Comparison of ENCODE assay signal across 8 mouse cellular contexts in genomic region chr12:86823488-86823854, GRCm38 (mm10).
DNase-seq lines count a peak whose midpoint lies in the region; ATAC-seq and TF ChIP-seq lines count a peak whose summit lies in the region.

No protein-coding gene starts in this region.

- TF ChIP-seq EP300 in CH12.LX (IDR thresholded peaks at IDR 0.05; ENCODE audit: low read length) = no peak
- TF ChIP-seq EP300 in liver, embryonic 14.5 days (IDR thresholded peaks at IDR 0.05; ENCODE audit: low read depth) = no peak

- peak overlapping the region; percentile 69 for H3K9ac ChIP-seq in heart, embryonic 11.5 days (ENCODE audit: low read depth, low read length)
- peak overlapping the region; percentile 80 for H3K9ac ChIP-seq in CH12.LX (ENCODE audit: insufficient read depth, low read depth)
- peak overlapping the region; percentile 57 for H3K9ac ChIP-seq in forebrain, embryonic 14.5 days (ENCODE audit: low read length)
- H3K9ac ChIP-seq in liver, embryonic 14.5 days (replicated peaks) = peak overlapping the region; percentile 36; the same call in 1 of the 2 replicates

- WGBS in heart, embryonic 11.5 days (ENCODE audit: insufficient replicate concordance) = 67% methylated on average over 4 of the region's 4 CpGs
- 17% methylated on average over 4 of the region's 4 CpGs for WGBS in forebrain, embryonic 14.5 days
- 80% methylated on average over 4 of the region's 4 CpGs for WGBS in liver, embryonic 14.5 days (ENCODE audit: insufficient replicate concordance)

- no peak for ATAC-seq in heart, embryonic 11.5 days (replicated peaks; ENCODE audit: insufficient number of reproducible peaks, low FRiP score, low TSS enrichment)
- no peak for ATAC-seq in forebrain, embryonic 14.5 days
- no peak for ATAC-seq in liver, embryonic 14.5 days (ENCODE audit: insufficient read depth)

- in situ Hi-C loops in CH12.LX (cut with MboI; ENCODE audit: low pct_ligation_motif_present, low pct_unique_long_range_greater_than_20kb, low sequenced_read_pairs) = no loop called here

- H3K9me3 ChIP-seq in heart, embryonic 11.5 days (replicated peaks; ENCODE audit: control insufficient read depth, low read length) = no peaks in the 10 kb centered on the region
- peaks cover 3% of the 10 kb centered on the region for H3K9me3 ChIP-seq in CH12.LX (replicated peaks; ENCODE audit: low read length)
- H3K9me3 ChIP-seq in forebrain, embryonic 14.5 days (replicated peaks; ENCODE audit: control insufficient read depth, low read length) = no peaks in the 10 kb centered on the region
- no peaks in the 10 kb centered on the region for H3K9me3 ChIP-seq in liver, embryonic 14.5 days (ENCODE audit: control insufficient read depth, low read length)

- dilution Hi-C loops in CH12.LX (cut with MboI; ENCODE audit: extremely low pct_ligation_motif_present, extremely low pct_unique_long_range_greater_than_20kb, low sequenced_read_pairs) = no loop called here

- H3K4me2 ChIP-seq in heart, embryonic 11.5 days = peak overlapping the region; percentile 56
- peak overlapping the region; percentile 72 for H3K4me2 ChIP-seq in CH12.LX (ENCODE audit: insufficient read depth, low read depth, poor library complexity, severe bottlenecking)
- peak overlapping the region; percentile 44 for H3K4me2 ChIP-seq in forebrain, embryonic 14.5 days (ENCODE audit: low read length)
- peak overlapping the region; percentile 62 for H3K4me2 ChIP-seq in liver, embryonic 14.5 days (ENCODE audit: low read depth)

- H3K27me3 ChIP-seq in heart, embryonic 11.5 days (ENCODE audit: control insufficient read depth, insufficient read depth, low read length) = no peaks in the 10 kb centered on the region
- no peaks in the 10 kb centered on the region for H3K27me3 ChIP-seq in CH12.LX (replicated peaks)
- no peaks in the 10 kb centered on the region for H3K27me3 ChIP-seq in forebrain, embryonic 14.5 days (replicated peaks; ENCODE audit: control insufficient read depth, insufficient read depth, low read length)
- H3K27me3 ChIP-seq in liver, embryonic 14.5 days (ENCODE audit: control insufficient read depth, insufficient read depth, low read length) = no peaks in the 10 kb centered on the region

- H3K27ac ChIP-seq in heart, embryonic 11.5 days (ENCODE audit: low read depth, low read length) = peak overlapping the region; percentile 97
- peak overlapping the region; percentile 100 for H3K27ac ChIP-seq in CH12.LX (ENCODE audit: insufficient read depth, low read depth)
- peak overlapping the region; percentile 99 for H3K27ac ChIP-seq in forebrain, embryonic 14.5 days (ENCODE audit: low read depth, low read length)
- H3K27ac ChIP-seq in liver, embryonic 14.5 days = no peak overlapping the region; the same call in 1 of the 2 replicates

- TF ChIP-seq RAD21 in CH12.LX (IDR thresholded peaks at IDR 0.05; ENCODE audit: low read depth, low read length) = no peak

- H3K4me3 ChIP-seq in heart, embryonic 11.5 days (ENCODE audit: low read depth, low read length) = peak overlapping the region; percentile 28
- H3K4me3 ChIP-seq in CH12.LX (replicated peaks in 1 of 3; ENCODE audit: low read depth in 2 of 3, low read length in 2 of 3, poor library complexity in 1 of 3) = peak overlapping the region; percentile 9 to 35 (median 23)
- peak overlapping the region; percentile 7 for H3K4me3 ChIP-seq in forebrain, embryonic 14.5 days (ENCODE audit: low read depth, low read length)
- H3K4me3 ChIP-seq in liver, embryonic 14.5 days (ENCODE audit: insufficient read depth in 1 of 2, low read depth in 2 of 2, low read length in 2 of 2) = peak overlapping the region in 1 of 2 experiments; percentile 37; a peak in 2 of 4 replicates

- no peaks in the 10 kb centered on the region for H3K36me3 ChIP-seq in heart, embryonic 11.5 days (ENCODE audit: control insufficient read depth, insufficient read depth, low read length)
- peaks cover 0 to 6% of the 10 kb centered on the region in 2 experiments for H3K36me3 ChIP-seq in CH12.LX (replicated peaks in 1 of 2; ENCODE audit: control insufficient read depth in 1 of 2, insufficient read depth in 1 of 2, low read length in 1 of 2)
- H3K36me3 ChIP-seq in forebrain, embryonic 14.5 days (ENCODE audit: control insufficient read depth, insufficient read depth, low read length) = no peaks in the 10 kb centered on the region
- H3K36me3 ChIP-seq in liver, embryonic 14.5 days (replicated peaks; ENCODE audit: control insufficient read depth, insufficient read depth, low read depth) = no peaks in the 10 kb centered on the region

- H3K79me2 ChIP-seq in CH12.LX (replicated peaks; ENCODE audit: control insufficient read depth, extremely low read depth, insufficient read depth, poor library complexity, severe bottlenecking) = no peaks in the 10 kb centered on the region

- DNase-seq in heart, postnatal 36 days = no peak
- DNase-seq in CH12.LX (ENCODE audit: extremely low read depth) = peak; percentile 59
- DNase-seq in forebrain, embryonic 14.5 days (ENCODE audit: low spot score) = no peak
- DNase-seq in liver, embryonic 14.5 days (ENCODE audit: low read depth in 3 of 3, low spot score in 3 of 3) = no peak
- DNase-seq in B cell, adult 2 months = no peak
- DNase-seq in Muller cell, postnatal 12 days (ENCODE audit: inconsistent ontology term) = no peak
- DNase-seq in layer of hippocampus, adult 11-12 months (ENCODE audit: low spot score) = no peak

- no peak for TF ChIP-seq POLR2A in CH12.LX (IDR thresholded peaks at IDR 0.05; ENCODE audit: low read depth, low read length)

- intact Hi-C loops in heart, postnatal 36 days (cut with DNase I) = no loop called here

- H3K4me1 ChIP-seq in heart, embryonic 11.5 days (ENCODE audit: control insufficient read depth, insufficient read depth, low read length) = peaks cover 55% of the 10 kb centered on the region
- peaks cover 22 to 67% of the 10 kb centered on the region in 2 experiments for H3K4me1 ChIP-seq in CH12.LX (ENCODE audit: control insufficient read depth in 1 of 2, insufficient read depth in 2 of 2)
- peaks cover 43% of the 10 kb centered on the region for H3K4me1 ChIP-seq in forebrain, embryonic 14.5 days (ENCODE audit: control insufficient read depth, insufficient read depth, low read length)
- H3K4me1 ChIP-seq in liver, embryonic 14.5 days (replicated peaks; ENCODE audit: control insufficient read depth in 2 of 2, insufficient read depth in 2 of 2, low read length in 1 of 2) = peaks cover 24 to 39% of the 10 kb centered on the region in 2 experiments

- TF ChIP-seq CTCF in CH12.LX (conservative IDR thresholded peaks at IDR 0.05 in 1 of 2, IDR thresholded peaks at IDR 0.05 in 1 of 2; ENCODE audit: low read depth in 2 of 2, low read length in 2 of 2) = no peak
- TF ChIP-seq CTCF in liver, embryonic 14.5 days (IDR thresholded peaks at IDR 0.05; ENCODE audit: low read depth) = no peak

TF ChIP-seq in CH12.LX, 34 proteins besides CTCF, POLR2A, EP300 and RAD21:
- TF ChIP-seq ZKSCAN1 (IDR thresholded peaks at IDR 0.05; ENCODE audit: borderline replicate concordance, low read depth, low read length) = no peak
- TF ChIP-seq CHD2 (IDR thresholded peaks at IDR 0.05; ENCODE audit: low read length) = 0 out of 2 replicates have a peak, but pooled peaks have one; percentile 38
- 0 out of 2 replicates have a peak, but pooled peaks have one; percentile 2 for TF ChIP-seq MAX (IDR thresholded peaks at IDR 0.05; ENCODE audit: low read length)
TF ChIP-seq in CH12.LX: peak in this region for 2.
